Mouse (Mus musculus) megakaryocyte-erythroid progenitor cell, adult 5-6 weeks (primary cell): ENCODE measurements at regions not wholly inside any gene's neighbourhood (a gene's known extent, or its start where the extent isn't known, plus 50 kb on each side); places are given as distances from the start of the nearest gene placed in this dataset.
A peak's percentile ranks its signal among the peaks of the same experiment; 100 is the strongest.

Source experiments
- ATAC-seq: replicated peaks from 2 replicates; pipeline ENCODE4 v1.8.0; 2016; ENCODE audit warnings: mild to moderate bottlenecking, inconsistent platforms; ENCODE audit not compliant: severe bottlenecking, poor library complexity, low FRiP score, low TSS enrichment

GRCm38 (mm10) chr3:33902431-33902830, 58.3 kb upstream of the Ccdc39 start:
- ATAC-seq: no peak

- ATAC-seq: no peak
Observed at GRCm38 (mm10) chr3:33903326-33903725, 59.2 kb upstream of the Ccdc39 start.

GRCm38 (mm10) chr3:33903816-33904215, 59.7 kb upstream of the Ccdc39 start:
- ATAC-seq: no peak

- ATAC-seq: no peak
Observed at GRCm38 (mm10) chr3:33904854-33905678, 61.0 kb upstream of the Ccdc39 start.

GRCm38 (mm10) chr3:33905679-33906007, 61.5 kb upstream of the Ccdc39 start:
- no peak for ATAC-seq

- no peak for ATAC-seq
Observed at GRCm38 (mm10) chr3:33907061-33907460, 63.0 kb upstream of the Ccdc39 start.

- no peak for ATAC-seq
Observed at GRCm38 (mm10) chr3:33911559-33911958, 67.4 kb upstream of the Ccdc39 start.

GRCm38 (mm10) chr3:33913470-33913869, 69.4 kb upstream of the Ccdc39 start:
- ATAC-seq: no peak

GRCm38 (mm10) chr3:33914386-33914785, 70.3 kb upstream of the Ccdc39 start:
- ATAC-seq: no peak

GRCm38 (mm10) chr3:33915777-33916176, 71.7 kb upstream of the Ccdc39 start:
- ATAC-seq: no peak

- no peak for ATAC-seq
Observed at GRCm38 (mm10) chr3:33916318-33916717, 72.2 kb upstream of the Ccdc39 start.

- no peak for ATAC-seq
Observed at GRCm38 (mm10) chr3:33916818-33917217, 72.7 kb upstream of the Ccdc39 start.

GRCm38 (mm10) chr3:33918785-33919184, 74.7 kb upstream of the Ccdc39 start:
- peak; percentile 63; the same call in 1 of the 2 replicates for ATAC-seq

GRCm38 (mm10) chr3:33925072-33925471, 81.0 kb upstream of the Ccdc39 start:
- no peak for ATAC-seq

- ATAC-seq: no peak
Observed at GRCm38 (mm10) chr3:33955064-33955463, 64.7 kb upstream of the Fxr1 start.

- peak; percentile 97 for ATAC-seq
Observed at GRCm38 (mm10) chr3:33955854-33956624, 63.7 kb upstream of the Fxr1 start.

GRCm38 (mm10) chr3:33956625-33957023, 63.1 kb upstream of the Fxr1 start:
- ATAC-seq: no peak

GRCm38 (mm10) chr3:33957676-33958075, 62.1 kb upstream of the Fxr1 start:
- ATAC-seq: no peak

GRCm38 (mm10) chr3:33958216-33958615, 61.5 kb upstream of the Fxr1 start:
- no peak for ATAC-seq

GRCm38 (mm10) chr3:33960211-33960610, 59.5 kb upstream of the Fxr1 start:
- ATAC-seq: no peak

GRCm38 (mm10) chr3:33962938-33963337, 56.8 kb upstream of the Fxr1 start:
- no peak for ATAC-seq
